Mouse (Mus musculus): ENCODE data around the gene Ms4a4c. TPM values are rescaled to one million over a fixed set of nuclear protein-coding genes. Genes with fewer than 3 reads are reported as not detected.

Gene Ms4a4c
- 0.44 TPM in 1 of 2 replicates, not detected in the other for polyA plus RNA-seq (2012; rRNA removed)

DNA sequence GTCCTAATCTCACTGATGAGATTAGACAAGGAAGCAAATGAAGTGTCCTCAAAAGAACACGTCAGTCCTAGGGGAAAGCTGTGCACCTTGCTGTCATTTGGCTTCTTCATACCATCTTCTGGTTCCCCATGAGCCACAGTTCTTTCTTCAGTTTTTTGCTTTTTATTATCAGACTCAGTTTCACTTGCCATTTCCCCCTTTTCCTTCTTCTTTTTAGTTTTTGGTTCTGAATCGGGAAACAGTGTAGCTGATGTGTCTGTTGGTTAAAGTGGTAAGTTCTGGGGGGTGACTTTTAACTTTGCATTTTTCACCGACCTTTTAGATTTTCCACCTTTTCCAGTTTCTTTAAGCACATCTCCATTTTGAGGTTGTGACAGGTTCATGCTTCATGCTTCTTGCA, at the start of gene Ms4a4c:
Gene Ms4a4c (plus strand): TSS at position 244 of the 400 bp plus-strand sequence.

DNA sequence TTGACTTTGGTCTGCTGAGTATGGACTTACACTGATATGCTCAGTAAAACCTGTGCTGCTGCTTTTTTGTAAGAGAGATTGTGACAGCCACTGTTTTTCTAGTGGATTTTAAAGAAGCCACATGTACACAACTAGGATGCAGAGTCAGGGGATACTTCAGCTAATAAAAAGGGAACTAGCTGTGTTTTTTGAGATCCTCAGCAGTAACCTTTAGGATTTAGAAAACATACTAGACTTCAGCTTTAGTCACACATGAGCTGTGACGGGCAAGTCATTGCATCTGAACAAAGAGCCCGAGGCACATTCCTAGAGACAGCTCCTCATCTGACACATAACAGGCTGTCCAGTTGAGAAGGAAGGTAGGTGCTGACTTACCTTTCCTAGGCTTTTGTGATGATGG, 29.3 kb upstream of the Ms4a4c start, which contains the start of gene Ms4a4a:
Gene Ms4a4a (plus strand): TSS at position 251 of the 400 bp plus-strand sequence.

DNA sequence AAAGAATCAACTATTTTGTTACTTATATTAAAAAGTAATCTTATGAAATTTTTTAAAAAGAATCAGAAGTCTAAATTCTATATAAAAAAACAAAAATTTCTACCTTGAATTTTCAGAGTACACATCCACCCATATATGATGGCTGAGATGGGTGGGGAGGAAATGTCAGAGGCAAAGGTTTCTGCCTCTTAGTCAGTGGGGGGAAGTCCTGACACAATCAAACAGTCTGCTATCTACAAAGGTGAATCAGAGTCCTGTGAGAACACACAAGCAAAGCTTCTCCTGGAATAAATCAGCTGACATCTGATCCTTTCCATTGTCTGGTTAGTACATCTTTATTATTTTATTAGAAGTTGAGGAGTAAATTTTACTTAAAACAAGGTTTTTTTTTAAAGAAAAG, 38.8 kb downstream of the Ms4a4c start, which contains the start of gene Ms4a4b:
Gene Ms4a4b (plus strand): TSS at position 216 of the 400 bp plus-strand sequence.

DNA sequence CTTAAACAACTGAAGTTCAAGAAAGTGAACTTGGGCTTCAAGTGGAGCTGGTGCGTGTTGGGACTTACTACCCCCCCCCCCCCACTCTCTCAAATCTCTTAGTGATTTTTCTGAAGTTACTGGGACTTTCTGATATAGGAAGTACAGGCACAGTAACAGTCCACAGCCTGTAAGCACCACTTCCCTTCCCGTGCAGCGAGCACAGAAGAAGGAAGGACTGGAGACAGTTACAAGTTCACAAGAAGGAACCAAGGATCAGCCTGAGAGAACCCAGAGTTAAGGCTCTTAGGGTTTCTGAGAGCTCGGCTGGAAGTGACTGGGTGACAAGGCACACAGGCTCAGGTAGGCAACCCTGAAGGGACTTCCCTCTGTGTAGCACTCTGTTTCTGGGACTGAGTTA, 64.6 kb downstream of the Ms4a4c start, which contains the start of gene Ms4a6c:
Gene Ms4a6c (plus strand): TSS at position 152 of the 400 bp plus-strand sequence.

Other genes with a start within 250 kb of the Ms4a4c start
- gene 1700025F22Rik, start 239.4 kb upstream of the Ms4a4c start, polyA plus RNA-seq (2012; rRNA removed) = not detected in 2 replicates
- not detected in 2 replicates for gene Ms4a13, start 208.0 kb upstream of the Ms4a4c start, polyA plus RNA-seq (2012; rRNA removed)
- gene Ms4a12, start 172.3 kb upstream of the Ms4a4c start, polyA plus RNA-seq (2012; rRNA removed) = not detected in 2 replicates
- not detected in 2 replicates for gene Ms4a1, start 138.5 kb upstream of the Ms4a4c start, polyA plus RNA-seq (2012; rRNA removed)
- gene Ms4a5, start 120.9 kb upstream of the Ms4a4c start, polyA plus RNA-seq (2012; rRNA removed) = not detected in 2 replicates
- 0.04 and 0.12 TPM in 2 replicates for gene Ms4a14, start 90.3 kb upstream of the Ms4a4c start, polyA plus RNA-seq (2012; rRNA removed)
- gene Ms4a7, start 68.6 kb upstream of the Ms4a4c start, polyA plus RNA-seq (2012; rRNA removed) = 0.82 and 0.93 TPM in 2 replicates
- gene Ms4a4a, start 29.2 kb upstream of the Ms4a4c start, polyA plus RNA-seq (2012; rRNA removed) = 0.66 and 0.78 TPM in 2 replicates
- gene Ms4a4b, start 38.8 kb downstream of the Ms4a4c start, polyA plus RNA-seq (2012; rRNA removed) = not detected in 2 replicates
- gene Ms4a6c, start 64.6 kb downstream of the Ms4a4c start, polyA plus RNA-seq (2012; rRNA removed) = 2.6 and 3.3 TPM in 2 replicates
- 0.04 and 0.10 TPM in 2 replicates for gene Gm8369, start 81.2 kb downstream of the Ms4a4c start, polyA plus RNA-seq (2012; rRNA removed)
- gene Ms4a6b, start 111.7 kb downstream of the Ms4a4c start, polyA plus RNA-seq (2012; rRNA removed) = 2.4 and 2.9 TPM in 2 replicates
- gene Ms4a4d, start 132.0 kb downstream of the Ms4a4c start, polyA plus RNA-seq (2012; rRNA removed) = 0.20 and 0.32 TPM in 2 replicates
- gene Ms4a6d, start 200.1 kb downstream of the Ms4a4c start, polyA plus RNA-seq (2012; rRNA removed) = 1.1 and 1.9 TPM in 2 replicates
- 0.19 TPM in 1 of 2 replicates, not detected in the other for gene Ms4a2, start 218.9 kb downstream of the Ms4a4c start, polyA plus RNA-seq (2012; rRNA removed)
- 0.25 and 0.50 TPM in 2 replicates for gene Ms4a3, start 236.1 kb downstream of the Ms4a4c start, polyA plus RNA-seq (2012; rRNA removed)

All from central nervous system, embryonic 11.5 days (tissue).